In genomic region chr9:90076849-90077461, GRCm38 (mm10) we compare ENCODE assay signal across 7 mouse cellular contexts. TPM values are rescaled to one million over a fixed set of nuclear protein-coding genes. Genes with fewer than 3 reads are reported as not detected.
DNase-seq lines count a peak whose midpoint lies in the region; ATAC-seq lines count a peak whose summit lies in the region.

No protein-coding gene starts in this region.

- no peak overlapping the region for H3K4me2 ChIP-seq in forebrain, embryonic 16.5 days (ENCODE audit: low read length)
- no peak overlapping the region for H3K4me2 ChIP-seq in midbrain, embryonic 13.5 days (replicated peaks)

- ATAC-seq in forebrain, embryonic 16.5 days: peak; percentile 49
- peak; percentile 65; the same call in 1 of the 2 replicates for ATAC-seq in midbrain, embryonic 13.5 days

- H3K27me3 ChIP-seq in forebrain, embryonic 16.5 days (replicated peaks; ENCODE audit: control insufficient read depth, insufficient read depth, low read length): no peaks in the 10 kb centered on the region
- no peaks in the 10 kb centered on the region for H3K27me3 ChIP-seq in midbrain, embryonic 13.5 days

- H3K36me3 ChIP-seq in forebrain, embryonic 16.5 days (ENCODE audit: control insufficient read depth, insufficient read depth): no peaks in the 10 kb centered on the region
- no peaks in the 10 kb centered on the region for H3K36me3 ChIP-seq in midbrain, embryonic 13.5 days

- no peaks in the 10 kb centered on the region for H3K4me1 ChIP-seq in forebrain, embryonic 16.5 days (replicated peaks; ENCODE audit: control insufficient read depth, insufficient read depth, low read length)
- H3K4me1 ChIP-seq in midbrain, embryonic 13.5 days (replicated peaks): no peaks in the 10 kb centered on the region

- H3K9me3 ChIP-seq in forebrain, embryonic 16.5 days (ENCODE audit: control insufficient read depth, low read length): no peaks in the 10 kb centered on the region
- H3K9me3 ChIP-seq in midbrain, embryonic 13.5 days: no peaks in the 10 kb centered on the region

- H3K27ac ChIP-seq in forebrain, embryonic 16.5 days (ENCODE audit: low read length): no peak overlapping the region
- no peak overlapping the region for H3K27ac ChIP-seq in midbrain, embryonic 13.5 days

- DNase-seq in NIH3T3 (ENCODE audit: low read depth): peak; percentile 67
- peak; percentile 24 for DNase-seq in c-Kit-positive CD71-positive TER-119-negative erythroid progenitor cells, embryonic 14.5 days (ENCODE audit: low read depth)
- DNase-seq in induced T-regulatory cell, adult 2 months (ENCODE audit: low read depth): peak; percentile 74
- peak; percentile 25 to 45 for DNase-seq in left cerebral cortex, adult 8-10 months (ENCODE audit: low spot score in 2 of 2)
- DNase-seq in spleen, postnatal 10 days (ENCODE audit: low spot score in 2 of 2): peak; percentile 64 to 84

- H3K9ac ChIP-seq in forebrain, embryonic 16.5 days (replicated peaks; ENCODE audit: low read depth, low read length): no peak overlapping the region
- no peak overlapping the region for H3K9ac ChIP-seq in midbrain, embryonic 13.5 days (replicated peaks)

- no peak overlapping the region for H3K4me3 ChIP-seq in forebrain, embryonic 16.5 days (replicated peaks; ENCODE audit: low read length)
- H3K4me3 ChIP-seq in midbrain, embryonic 13.5 days (replicated peaks): no peak overlapping the region

- WGBS in forebrain, embryonic 16.5 days: 59% methylated on average over 8 of the region's 8 CpGs
- WGBS in midbrain, embryonic 13.5 days: 60% methylated on average over 8 of the region's 8 CpGs

RNA-seq across cellular contexts. Expression of gene Ctsh, which starts 23.0 kb away (rescaled TPM):
- polyA plus RNA-seq in forebrain, embryonic 16.5 days (2015; fragmentation: Nextera tagmentation; extraction: Ambion mirVana): 18.9 and 28.1 TPM in 2 replicates
- 10 to 100 TPM; 16.2 to 42.2 (median 32.4) TPM for total RNA-seq in left cerebral cortex, adult 8-10 months (2022)
- 13.4 and 13.9 TPM in 2 replicates for polyA plus RNA-seq in midbrain, embryonic 13.5 days (2015; fragmentation: Nextera tagmentation; extraction: Ambion mirVana)

RNA-seq across cellular contexts. Expression of gene Morf4l1, which starts 37.6 kb away (rescaled TPM):
- polyA plus RNA-seq in forebrain, embryonic 16.5 days (2015; fragmentation: Nextera tagmentation; extraction: Ambion mirVana): 520 and 524 TPM in 2 replicates
- 100 to 1,000 TPM; 436 to 462 (median 449) TPM for total RNA-seq in left cerebral cortex, adult 8-10 months (2022)
- 575 and 608 TPM in 2 replicates for polyA plus RNA-seq in midbrain, embryonic 13.5 days (2015; fragmentation: Nextera tagmentation; extraction: Ambion mirVana)

Comparison
In these comparisons a context has a peak if more than half of its experiments do, and no peak if none do; other contexts are left out.
1. DNase-seq: peak in every context shown above with its lines; median percentile 74 in induced T-regulatory cell, adult 2 months; 74 in spleen, postnatal 10 days; 67 in NIH3T3; 35 in left cerebral cortex, adult 8-10 months; 24 in c-Kit-positive CD71-positive TER-119-negative erythroid progenitor cells, embryonic 14.5 days.